ENCODE assay signal across 9 mouse cellular contexts in the genomic region with DNA sequence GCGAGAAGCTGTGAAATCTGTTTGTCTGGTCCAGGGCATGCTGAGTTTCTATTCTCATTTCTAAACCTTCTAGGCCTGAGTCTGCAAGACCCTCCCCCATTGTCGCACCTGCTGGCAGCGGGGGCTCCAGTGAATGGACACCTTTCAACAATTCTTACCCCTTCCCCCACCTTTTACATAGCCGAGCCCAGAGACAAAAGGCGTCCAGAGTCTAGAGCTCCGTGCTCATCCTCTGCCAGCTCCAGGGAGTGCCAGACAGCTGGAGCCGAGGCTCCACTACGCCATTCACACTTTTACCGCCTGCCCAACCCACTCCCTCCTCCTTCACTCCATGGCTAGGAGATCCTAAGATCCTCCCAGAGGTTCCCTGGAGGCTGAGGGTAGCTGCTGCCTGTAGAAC. TPM values are rescaled to one million over a fixed set of nuclear protein-coding genes. Genes with fewer than 3 reads are reported as not detected.
A peak's percentile ranks its signal among the peaks of the same experiment; 100 is the strongest.
DNase-seq lines count a peak whose midpoint lies in the region; ATAC-seq lines count a peak whose summit lies in the region.
"Had no signal": no experiment of that assay in that cellular context is flagged by ENCODE, and none has a peak within 500 bp of the region (broad histone marks: within the 10 kb centered on the region; RNA-seq: fewer than 3 reads in every experiment).

No protein-coding gene starts in this region.

- H3K4me1 ChIP-seq in heart, embryonic 16.5 days (ENCODE audit: control insufficient read depth, insufficient read depth, low read length), result no peaks in the 10 kb centered on the region
- H3K4me1 ChIP-seq in hindbrain, embryonic 10.5 days (replicated peaks), result peaks cover 11% of the 10 kb centered on the region
- peaks cover 5% of the 10 kb centered on the region; the same call in 1 of the 2 replicates for H3K4me1 ChIP-seq in midbrain, embryonic 16.5 days (ENCODE audit: control insufficient read depth, insufficient read depth, low read length)

- peak overlapping the region; percentile 5; the same call in 1 of the 2 replicates for H3K4me3 ChIP-seq in heart, embryonic 16.5 days (ENCODE audit: low read length)
- H3K4me3 ChIP-seq in hindbrain, embryonic 10.5 days, result peak overlapping the region; percentile 35
- 0 out of 2 replicates have a peak overlapping the region, but pooled peaks have one; percentile 10 for H3K4me3 ChIP-seq in midbrain, embryonic 16.5 days (ENCODE audit: low read depth, low read length)

- peaks cover 10% of the 10 kb centered on the region for H3K27me3 ChIP-seq in heart, embryonic 16.5 days (ENCODE audit: control insufficient read depth, insufficient read depth, low read length)
- peaks cover 29% of the 10 kb centered on the region for H3K27me3 ChIP-seq in hindbrain, embryonic 10.5 days (ENCODE audit: insufficient read depth, poor library complexity, severe bottlenecking)
- no peaks in the 10 kb centered on the region for H3K27me3 ChIP-seq in midbrain, embryonic 16.5 days (ENCODE audit: control insufficient read depth, insufficient read depth, low read depth, low read length)

- DNase-seq in heart, adult 18-20 months, result no peak
- peak; percentile 56 for DNase-seq in brain, adult 2 months (ENCODE audit: low read depth, low spot score)
- DNase-seq in hindbrain, embryonic 10.5 days (ENCODE audit: low spot score), result peak; percentile 21
- DNase-seq in thymus, postnatal 14 days, result no peak
- DNase-seq in gastrocnemius, adult 18-20 months (ENCODE audit: low spot score), result no peak
- DNase-seq in testis, postnatal 14 days (ENCODE audit: low spot score), result no peak

- no peaks in the 10 kb centered on the region for H3K36me3 ChIP-seq in heart, embryonic 16.5 days (ENCODE audit: control insufficient read depth, insufficient read depth)
- no peaks in the 10 kb centered on the region for H3K36me3 ChIP-seq in hindbrain, embryonic 10.5 days
- H3K36me3 ChIP-seq in midbrain, embryonic 16.5 days (ENCODE audit: control insufficient read depth, insufficient read depth, low read length), result no peaks in the 10 kb centered on the region

- no peak overlapping the region for H3K9ac ChIP-seq in heart, embryonic 16.5 days (ENCODE audit: low read length)
- H3K9ac ChIP-seq in midbrain, embryonic 16.5 days (ENCODE audit: low read depth, low read length), result peak overlapping the region; percentile 36; the same call in 1 of the 2 replicates

- peak overlapping the region; percentile 13; the same call in 1 of the 2 replicates for H3K4me2 ChIP-seq in heart, embryonic 16.5 days (ENCODE audit: low read depth, low read length)
- H3K4me2 ChIP-seq in midbrain, embryonic 16.5 days (ENCODE audit: low read length), result peak overlapping the region; percentile 38

- H3K27ac ChIP-seq in heart, embryonic 16.5 days (ENCODE audit: low read length), result no peak overlapping the region
- H3K27ac ChIP-seq in hindbrain, embryonic 10.5 days, result peak overlapping the region; percentile 59
- H3K27ac ChIP-seq in midbrain, embryonic 16.5 days (ENCODE audit: low read length), result no peak overlapping the region

- no peaks in the 10 kb centered on the region for H3K9me3 ChIP-seq in heart, embryonic 16.5 days (replicated peaks; ENCODE audit: control insufficient read depth, low read length)
- H3K9me3 ChIP-seq in hindbrain, embryonic 10.5 days, result no peaks in the 10 kb centered on the region
- no peaks in the 10 kb centered on the region for H3K9me3 ChIP-seq in midbrain, embryonic 16.5 days (replicated peaks; ENCODE audit: control insufficient read depth, low read length, poor library complexity, severe bottlenecking)

- no peak for ATAC-seq in heart, embryonic 16.5 days (replicated peaks; ENCODE audit: extremely low read depth, insufficient read depth, low FRiP score)
- ATAC-seq in midbrain, embryonic 16.5 days, result peak; percentile 60; the same call in 1 of the 2 replicates

- WGBS in heart, embryonic 16.5 days, result 11% methylated on average over 9 of the region's 9 CpGs
- 2% methylated on average over 9 of the region's 9 CpGs for WGBS in hindbrain, embryonic 10.5 days
- 3% methylated on average over 9 of the region's 9 CpGs for WGBS in midbrain, embryonic 16.5 days

RNA-seq across cellular contexts. Expression of a gene that starts 7.9 kb away (rescaled TPM):
- 11.7 and 12.4 TPM in 2 replicates for polyA plus RNA-seq in heart, embryonic 16.5 days (2015; fragmentation: Nextera tagmentation; extraction: Ambion mirVana)
- total RNA-seq in heart, adult 18-20 months (2021), result 1 to 10 TPM; 5.8 to 7.4 TPM
- polyA plus RNA-seq in hindbrain, embryonic 10.5 days (2016; fragmentation: Nextera tagmentation; extraction: Ambion mirVana), result 12.0 and 14.1 TPM in 2 replicates
- polyA plus RNA-seq in midbrain, embryonic 16.5 days (2015; fragmentation: Nextera tagmentation; extraction: Ambion mirVana), result 13.9 and 14.5 TPM in 2 replicates
- 1 to 10 TPM; 4.9 to 5.1 TPM for total RNA-seq in gastrocnemius, adult 18-20 months (2021)

RNA-seq across cellular contexts. Expression of a gene that starts 15.7 kb away (rescaled TPM):
- 0.12 TPM in 1 of 2 replicates, not detected in the other for polyA plus RNA-seq in heart, embryonic 16.5 days (2015; fragmentation: Nextera tagmentation; extraction: Ambion mirVana)
- total RNA-seq in heart, adult 18-20 months (2021), result not detected
- polyA plus RNA-seq in hindbrain, embryonic 10.5 days (2016; fragmentation: Nextera tagmentation; extraction: Ambion mirVana), result 0.09 TPM in 1 of 2 replicates, not detected in the other
- polyA plus RNA-seq in midbrain, embryonic 16.5 days (2015; fragmentation: Nextera tagmentation; extraction: Ambion mirVana), result 0.08 and 0.09 TPM in 2 replicates
- not detected for total RNA-seq in gastrocnemius, adult 18-20 months (2021)
- polyA plus RNA-seq: stomach, embryonic 16.5 days had no signal

RNA-seq across cellular contexts. Expression of a gene that starts 55.6 kb away (rescaled TPM):
- not detected in 2 replicates for polyA plus RNA-seq in heart, embryonic 16.5 days (2015; fragmentation: Nextera tagmentation; extraction: Ambion mirVana)
- total RNA-seq in heart, adult 18-20 months (2021), result not detected
- 2.7 and 3.4 TPM in 2 replicates for polyA plus RNA-seq in hindbrain, embryonic 10.5 days (2016; fragmentation: Nextera tagmentation; extraction: Ambion mirVana)
- polyA plus RNA-seq in midbrain, embryonic 16.5 days (2015; fragmentation: Nextera tagmentation; extraction: Ambion mirVana), result 1.5 and 1.9 TPM in 2 replicates
- not detected for total RNA-seq in gastrocnemius, adult 18-20 months (2021)
- polyA plus RNA-seq: stomach, embryonic 16.5 days had no signal

Comparison
In these comparisons a context has a peak if more than half of its experiments do, and no peak if none do; other contexts are left out.
1. DNase-seq: peak in brain, adult 2 months (single experiment) and hindbrain, embryonic 10.5 days (single experiment); none in heart, adult 18-20 months (0 of 2), thymus, postnatal 14 days (single experiment), gastrocnemius, adult 18-20 months (single experiment) and testis, postnatal 14 days (single experiment).
2. Peak in every context shown above with its lines, with median percentiles within 50 percentile points of each other: H3K4me3 ChIP-seq.